Mouse (Mus musculus): ENCODE measurements around the gene Galnt2. TPM values are rescaled to one million over a fixed set of nuclear protein-coding genes. Genes with fewer than 3 reads are reported as not detected.

The Galnt2 gene
- 54.2 and 56.3 TPM in 2 replicates for polyA plus RNA-seq (2015; fragmentation: Nextera tagmentation; extraction: Ambion mirVana)

DNA sequence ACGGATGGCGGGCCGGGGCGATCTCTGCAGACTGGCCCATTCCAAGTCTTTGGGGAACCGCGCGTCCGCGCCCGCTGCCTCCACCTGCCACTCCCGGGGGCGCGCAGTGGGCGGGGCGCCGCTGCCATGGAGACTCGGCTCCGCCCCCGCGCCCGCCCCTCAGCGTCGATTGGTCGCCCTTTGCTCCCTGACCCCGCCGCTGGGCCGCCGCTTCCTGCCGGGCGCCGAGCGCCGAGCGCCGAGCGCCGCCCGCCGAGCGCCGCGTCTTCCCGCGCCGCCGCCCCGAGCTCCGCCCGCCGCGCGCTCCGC is at the start of gene Galnt2:
Gene Galnt2 (plus strand): TSS at position 216 of the 309 bp plus-strand sequence.
- H3K9ac ChIP-seq (replicated peaks): peak within 1 kb of the TSS; percentile 91
- no peaks in the 10 kb centered on the region for H3K36me3 ChIP-seq
- peak within 1 kb of the TSS; percentile 97 for H3K4me3 ChIP-seq
- peaks cover 39% of the 10 kb centered on the region for H3K4me1 ChIP-seq
- WGBS: under 1% methylated on average over 26 of the region's 53 CpGs
- H3K4me2 ChIP-seq (replicated peaks): peak within 1 kb of the TSS; percentile 97
- ATAC-seq (replicated peaks): peak; percentile 86
- no peaks in the 10 kb centered on the region for H3K27me3 ChIP-seq
- H3K27ac ChIP-seq (replicated peaks): peak within 1 kb of the TSS; percentile 80
- no peaks in the 10 kb centered on the region for H3K9me3 ChIP-seq

DNA sequence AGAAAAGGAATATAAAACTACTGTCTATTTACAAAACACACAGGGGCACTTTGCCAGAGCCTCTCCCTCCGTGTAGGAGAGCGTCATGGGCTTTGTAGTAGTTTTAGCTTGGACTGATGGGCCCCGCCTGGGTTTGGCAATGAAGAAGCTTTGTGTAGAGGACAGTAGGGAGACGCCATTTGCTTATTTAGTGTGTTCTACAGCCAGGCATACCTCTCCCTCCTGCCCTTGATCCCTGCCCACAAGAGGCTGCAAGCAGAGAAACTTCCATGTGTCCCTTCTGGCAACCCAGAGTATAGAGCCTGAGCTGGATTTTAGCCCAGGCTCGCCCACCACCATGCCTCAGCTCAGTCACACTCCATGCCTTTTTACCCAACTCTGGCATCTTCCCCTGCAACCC is 49.4 kb upstream of the Galnt2 start:
- H3K9ac ChIP-seq (replicated peaks): no peak overlapping the region
- no peak overlapping the region for H3K4me3 ChIP-seq
- no peak for ATAC-seq (replicated peaks)
- H3K27ac ChIP-seq (replicated peaks): no peak overlapping the region
- no peaks in the 10 kb centered on the region for H3K36me3 ChIP-seq
- peaks cover 23% of the 10 kb centered on the region for H3K4me1 ChIP-seq
- H3K9me3 ChIP-seq: no peaks in the 10 kb centered on the region
- WGBS: 66% methylated on average over 5 of the region's 5 CpGs
- no peaks in the 10 kb centered on the region for H3K27me3 ChIP-seq
- H3K4me2 ChIP-seq (replicated peaks): no peak overlapping the region

DNA sequence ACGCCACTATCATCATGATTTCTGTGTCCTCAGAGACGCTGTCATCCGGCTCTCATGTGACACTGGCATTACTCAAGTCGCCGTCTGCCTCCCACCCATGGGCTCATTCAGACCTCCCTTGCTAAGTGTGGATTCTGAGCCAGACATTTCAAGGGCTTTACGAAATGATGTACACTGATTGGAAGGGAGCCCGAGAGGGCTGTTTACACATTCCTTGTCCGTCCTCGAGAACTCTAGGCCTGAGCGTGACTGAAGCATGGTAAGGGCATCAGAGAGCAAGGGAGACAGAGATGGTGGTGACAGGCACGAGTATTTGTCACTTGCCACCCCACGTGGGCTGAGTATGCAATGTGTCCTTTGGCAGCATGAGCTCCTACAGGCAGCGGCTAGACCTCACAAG is 49.0 kb upstream of the Galnt2 start:
- Histone ChIP-seq H3K4me3 (no peak overlapping the region), H3K4me2 (replicated peaks) (no peak overlapping the region), H3K9ac (replicated peaks) (no peak overlapping the region), H3K4me1 (peaks cover 22% of the 10 kb centered on the region), H3K27me3 (no peaks in the 10 kb centered on the region), H3K36me3 (no peaks in the 10 kb centered on the region), H3K27ac (replicated peaks) (no peak overlapping the region), H3K9me3 (no peaks in the 10 kb centered on the region)
- WGBS: 61% methylated on average over 13 of the region's 13 CpGs
- no peak for ATAC-seq (replicated peaks)

DNA sequence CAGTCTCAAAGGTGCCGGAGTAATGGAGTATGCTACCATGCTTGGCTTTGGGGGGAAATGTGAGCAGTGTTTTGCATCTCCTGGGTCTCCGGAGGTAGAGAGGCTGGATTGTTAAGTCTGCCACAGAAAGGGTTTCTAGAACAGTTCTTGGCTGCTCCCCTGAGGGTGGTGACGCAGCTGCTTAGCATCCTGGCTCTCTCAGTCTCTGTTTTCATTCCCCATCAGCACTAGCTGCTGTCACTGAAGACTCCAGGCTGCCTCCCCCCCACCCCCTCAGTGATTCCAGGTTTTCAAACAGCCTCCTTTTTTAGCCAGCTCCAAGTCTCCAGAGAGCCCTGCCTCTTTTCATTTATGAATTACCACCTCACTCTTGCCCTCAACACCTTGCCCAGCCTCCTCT is 47.1 kb upstream of the Galnt2 start:
- Histone ChIP-seq H3K27me3 (no peaks in the 10 kb centered on the region), H3K36me3 (no peaks in the 10 kb centered on the region), H3K9me3 (no peaks in the 10 kb centered on the region), H3K27ac (replicated peaks) (peak overlapping the region; percentile 69), H3K4me3 (no peak overlapping the region), H3K9ac (replicated peaks) (no peak overlapping the region), H3K4me2 (replicated peaks) (no peak overlapping the region), H3K4me1 (peaks cover 22% of the 10 kb centered on the region)
- 66% methylated on average over 3 of the region's 3 CpGs for WGBS
- ATAC-seq (replicated peaks): peak; percentile 71; the same call in 1 of the 2 replicates

DNA sequence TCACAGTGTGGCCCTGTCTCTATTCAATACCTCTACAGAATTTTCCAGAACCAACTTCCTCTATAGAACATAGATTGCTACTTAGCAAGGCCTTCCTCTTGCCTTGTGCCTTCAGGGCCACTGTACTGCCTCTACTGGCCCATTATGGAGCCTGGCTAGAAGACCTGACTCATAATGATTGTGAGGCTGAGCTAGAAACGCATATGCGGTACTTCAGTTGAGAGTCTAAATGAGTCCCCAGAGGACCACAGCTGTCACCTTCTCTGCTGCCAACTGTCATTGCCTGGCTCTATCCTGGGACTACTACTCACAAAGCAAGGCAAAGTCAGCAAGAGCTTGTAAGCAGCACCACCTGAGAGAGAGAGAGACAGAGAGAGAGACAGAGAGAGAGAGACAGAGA is 46.7 kb upstream of the Galnt2 start:
- H3K27me3 ChIP-seq: no peaks in the 10 kb centered on the region
- no peak overlapping the region for H3K4me2 ChIP-seq (replicated peaks)
- H3K27ac ChIP-seq (replicated peaks): peak overlapping the region; percentile 69
- 37% methylated on average over 2 of the region's 2 CpGs for WGBS
- peak; percentile 51; the same call in 1 of the 2 replicates for ATAC-seq (replicated peaks)
- H3K36me3 ChIP-seq: no peaks in the 10 kb centered on the region
- H3K4me1 ChIP-seq: peaks cover 22% of the 10 kb centered on the region
- no peak overlapping the region for H3K9ac ChIP-seq (replicated peaks)
- no peaks in the 10 kb centered on the region for H3K9me3 ChIP-seq
- H3K4me3 ChIP-seq: no peak overlapping the region

DNA sequence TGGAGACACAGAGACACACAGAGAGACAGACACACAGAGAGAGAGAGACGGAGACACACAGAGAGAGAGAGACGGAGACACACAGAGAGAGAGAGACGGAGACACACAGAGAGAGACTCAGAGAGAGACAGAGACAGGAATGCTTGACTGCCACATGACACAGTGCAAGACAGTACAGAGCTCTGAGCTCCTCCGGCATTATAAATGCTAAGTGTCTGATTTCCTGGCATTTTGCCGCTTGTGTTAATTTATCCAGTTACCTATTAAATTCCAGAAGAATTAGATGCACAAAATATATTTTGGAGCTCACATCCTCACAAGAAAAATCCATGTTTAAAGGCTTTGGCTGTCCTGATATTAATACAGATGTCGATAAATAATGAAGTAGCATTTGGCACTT is 46.1 kb upstream of the Galnt2 start:
- Histone ChIP-seq H3K4me3 (no peak overlapping the region), H3K9me3 (no peaks in the 10 kb centered on the region), H3K4me1 (peaks cover 22% of the 10 kb centered on the region), H3K27ac (replicated peaks) (peak overlapping the region; percentile 31; the same call in 1 of the 2 replicates), H3K27me3 (no peaks in the 10 kb centered on the region), H3K36me3 (no peaks in the 10 kb centered on the region), H3K9ac (replicated peaks) (no peak overlapping the region), H3K4me2 (replicated peaks) (no peak overlapping the region)
- ATAC-seq (replicated peaks): no peak
- WGBS: 61% methylated on average over 6 of the region's 6 CpGs

DNA sequence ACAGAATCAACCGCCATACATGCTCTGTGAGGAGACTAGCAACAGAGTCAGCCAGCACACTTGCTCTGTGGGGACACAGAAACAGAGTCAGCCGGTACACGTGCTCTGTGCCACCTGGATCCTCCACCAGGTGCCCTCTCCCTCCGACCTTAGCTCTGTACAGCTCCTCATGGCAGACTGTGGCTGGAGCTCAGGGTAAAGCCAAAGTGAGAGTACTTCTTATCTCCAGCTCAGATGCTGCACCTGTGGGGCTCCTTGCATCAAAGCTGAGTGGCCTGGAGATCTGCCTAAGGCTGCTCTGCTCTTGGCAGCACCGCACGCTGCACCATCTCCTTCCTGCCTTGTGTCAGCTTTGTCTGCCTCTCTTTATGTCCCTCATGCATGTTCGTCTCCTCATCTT is 40.8 kb upstream of the Galnt2 start:
- Histone ChIP-seq H3K27ac (replicated peaks) (no peak overlapping the region), H3K4me2 (replicated peaks) (no peak overlapping the region), H3K27me3 (no peaks in the 10 kb centered on the region), H3K4me1 (peaks cover 13% of the 10 kb centered on the region), H3K36me3 (no peaks in the 10 kb centered on the region), H3K4me3 (no peak overlapping the region), H3K9ac (replicated peaks) (no peak overlapping the region), H3K9me3 (no peaks in the 10 kb centered on the region)
- WGBS: 73% methylated on average over 7 of the region's 7 CpGs
- no peak for ATAC-seq (replicated peaks)

DNA sequence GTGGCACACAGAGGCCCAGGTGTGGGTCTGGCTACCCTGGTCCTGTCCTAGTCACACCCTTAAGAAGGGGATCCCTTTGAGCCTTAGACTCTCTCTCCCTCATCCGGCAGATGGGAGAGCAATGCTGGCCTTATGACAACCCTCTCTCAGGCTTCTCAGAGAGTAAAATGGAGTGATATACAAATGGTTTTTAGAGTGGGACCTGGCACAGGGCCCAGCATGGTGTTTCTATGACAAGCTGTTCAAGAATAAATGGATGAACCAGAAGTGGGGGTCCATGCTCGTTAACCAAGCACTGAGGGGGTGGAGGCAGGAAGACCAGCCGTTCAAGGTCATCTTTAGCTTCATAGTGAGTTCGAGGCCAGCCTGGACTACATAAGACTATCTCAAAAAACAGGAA is 38.9 kb upstream of the Galnt2 start:
- 55% methylated on average over 4 of the region's 4 CpGs for WGBS
- peak overlapping the region; percentile 56; the same call in 1 of the 2 replicates for H3K27ac ChIP-seq (replicated peaks)
- H3K9ac ChIP-seq (replicated peaks): no peak overlapping the region

DNA sequence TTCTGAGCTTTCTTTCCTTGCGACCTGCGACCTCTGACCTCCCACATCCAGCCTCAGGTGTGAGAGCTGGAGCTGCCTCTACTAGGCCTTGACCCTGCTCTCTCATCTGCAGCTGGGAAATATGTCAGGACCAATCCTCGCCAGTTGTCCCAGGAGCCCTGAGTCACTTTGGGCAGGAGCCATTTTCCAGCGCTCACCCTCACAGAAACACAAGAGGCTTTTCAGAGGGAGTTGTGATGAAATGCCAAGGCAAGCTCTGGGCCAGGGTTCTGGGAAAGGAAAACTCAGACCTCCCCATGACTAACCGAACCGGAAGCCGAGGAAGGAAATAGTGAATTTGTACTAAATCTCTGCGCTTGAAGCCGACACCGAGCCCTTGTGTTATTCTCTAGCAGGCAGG is 38.2 kb upstream of the Galnt2 start:
- 84% methylated on average over 10 of the region's 10 CpGs for WGBS
- Histone ChIP-seq H3K9me3 (no peaks in the 10 kb centered on the region), H3K27ac (replicated peaks) (no peak overlapping the region), H3K27me3 (no peaks in the 10 kb centered on the region), H3K4me3 (no peak overlapping the region), H3K36me3 (no peaks in the 10 kb centered on the region), H3K4me2 (replicated peaks) (no peak overlapping the region), H3K4me1 (peaks cover 12% of the 10 kb centered on the region), H3K9ac (replicated peaks) (no peak overlapping the region)
- no peak for ATAC-seq (replicated peaks)

More for the DNA sequence above, 38.9 kb upstream of the Galnt2 start:
- no peaks in the 10 kb centered on the region for H3K36me3 ChIP-seq
- no peaks in the 10 kb centered on the region for H3K9me3 ChIP-seq
- H3K27me3 ChIP-seq: no peaks in the 10 kb centered on the region
- H3K4me3 ChIP-seq: no peak overlapping the region
- H3K4me1 ChIP-seq: peaks cover 12% of the 10 kb centered on the region
- H3K4me2 ChIP-seq (replicated peaks): no peak overlapping the region
- ATAC-seq (replicated peaks): peak; percentile 45

DNA sequence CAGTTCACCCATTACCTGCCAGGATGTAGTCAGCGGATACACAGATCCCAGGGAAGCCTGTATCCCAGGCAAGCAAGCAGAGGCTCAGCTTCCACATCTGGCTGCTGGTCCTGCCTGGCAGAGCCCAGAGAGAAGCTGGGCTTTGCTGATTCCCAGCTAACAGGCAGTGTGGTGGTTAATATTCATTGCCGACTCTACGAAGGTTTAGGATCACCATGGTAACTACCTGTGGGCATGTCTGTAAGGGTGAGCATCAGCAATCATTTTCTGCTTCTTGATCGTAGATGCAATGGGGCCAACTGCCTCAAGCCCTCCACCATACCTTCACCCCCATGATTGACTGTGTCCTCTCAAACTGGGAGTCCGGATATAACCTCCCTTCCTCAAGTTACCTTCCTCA is 37.2 kb upstream of the Galnt2 start:
- ATAC-seq (replicated peaks): no peak
- Histone ChIP-seq H3K27me3 (no peaks in the 10 kb centered on the region), H3K27ac (replicated peaks) (no peak overlapping the region), H3K36me3 (no peaks in the 10 kb centered on the region), H3K9ac (replicated peaks) (no peak overlapping the region), H3K9me3 (no peaks in the 10 kb centered on the region), H3K4me1 (peaks cover 12% of the 10 kb centered on the region), H3K4me3 (no peak overlapping the region), H3K4me2 (replicated peaks) (no peak overlapping the region)
- WGBS: 72% methylated on average over 5 of the region's 5 CpGs

DNA sequence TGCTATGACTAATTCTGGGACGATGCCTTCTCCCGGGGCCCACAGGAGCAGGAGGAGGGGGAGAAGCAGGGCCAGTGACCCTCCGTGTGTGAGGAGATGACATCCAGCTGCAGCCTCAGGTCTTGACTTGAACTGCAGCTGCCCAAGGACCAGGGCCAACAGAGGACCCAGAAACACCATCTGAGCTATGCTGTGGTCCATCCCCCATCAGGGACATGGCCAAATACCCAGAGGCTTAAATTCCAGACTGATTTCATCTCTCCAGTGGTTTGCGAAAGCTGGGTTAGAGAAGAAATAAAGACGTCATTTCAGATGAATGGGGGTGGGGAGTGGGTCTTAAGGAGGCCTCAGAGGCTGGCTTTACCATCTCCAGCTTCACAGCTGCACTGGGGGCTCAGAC is 35.0 kb upstream of the Galnt2 start:
- Histone ChIP-seq H3K4me2 (replicated peaks) (no peak overlapping the region), H3K4me3 (no peak overlapping the region), H3K9me3 (no peaks in the 10 kb centered on the region), H3K36me3 (no peaks in the 10 kb centered on the region), H3K27ac (replicated peaks) (no peak overlapping the region), H3K4me1 (peaks cover 12% of the 10 kb centered on the region), H3K9ac (replicated peaks) (no peak overlapping the region), H3K27me3 (no peaks in the 10 kb centered on the region)
- ATAC-seq (replicated peaks): no peak
- 66% methylated on average over 5 of the region's 5 CpGs for WGBS

DNA sequence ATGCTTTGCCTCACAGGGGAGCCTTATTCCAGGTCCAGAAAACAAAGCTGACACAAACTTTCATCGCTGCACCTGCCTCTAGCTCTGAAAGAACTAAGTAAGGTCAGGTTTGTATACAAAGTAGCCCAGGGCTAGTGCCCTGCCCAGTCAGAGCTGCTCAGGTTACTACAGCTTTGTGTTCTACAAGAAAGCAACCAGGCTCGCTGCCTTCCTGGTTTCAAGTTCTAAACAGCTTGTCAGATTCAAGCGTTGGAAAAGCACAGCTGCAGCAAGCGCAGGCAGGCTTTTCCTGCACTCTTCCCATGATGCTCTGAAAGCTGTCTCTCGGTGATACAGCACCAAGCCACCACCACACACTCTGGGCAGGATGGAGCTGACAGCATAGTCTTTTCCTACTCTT is 34.4 kb upstream of the Galnt2 start:
- Histone ChIP-seq H3K27me3 (no peaks in the 10 kb centered on the region), H3K9me3 (no peaks in the 10 kb centered on the region), H3K27ac (replicated peaks) (no peak overlapping the region), H3K36me3 (no peaks in the 10 kb centered on the region), H3K4me1 (peaks cover 12% of the 10 kb centered on the region), H3K9ac (replicated peaks) (no peak overlapping the region), H3K4me2 (replicated peaks) (no peak overlapping the region), H3K4me3 (no peak overlapping the region)
- ATAC-seq (replicated peaks): no peak
- WGBS: 49% methylated on average over 5 of the region's 5 CpGs

DNA sequence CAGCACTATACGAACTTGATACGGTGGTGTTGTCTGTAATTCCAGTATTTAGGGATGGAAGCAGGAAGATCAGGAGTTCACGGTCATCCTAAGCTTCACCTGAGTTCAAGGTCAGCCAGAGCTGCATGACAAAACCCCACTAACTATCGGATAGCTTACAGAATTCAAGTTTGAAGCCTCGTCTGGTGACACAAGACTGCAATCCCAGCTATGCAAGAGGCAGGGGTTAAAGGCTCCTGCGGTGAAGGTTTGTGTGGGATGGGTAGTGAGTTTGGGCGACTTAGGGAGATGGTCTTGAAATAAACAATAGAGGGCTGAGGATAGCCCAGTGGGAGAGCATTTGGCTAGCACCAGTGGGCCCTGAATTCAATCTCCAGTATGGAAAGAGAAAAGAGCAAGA is 33.0 kb upstream of the Galnt2 start:
- H3K4me3 ChIP-seq: no peak overlapping the region
- H3K9me3 ChIP-seq: no peaks in the 10 kb centered on the region
- 78% methylated on average over 7 of the region's 7 CpGs for WGBS
- H3K27ac ChIP-seq (replicated peaks): no peak overlapping the region
- H3K27me3 ChIP-seq: no peaks in the 10 kb centered on the region
- no peak overlapping the region for H3K9ac ChIP-seq (replicated peaks)
- no peaks in the 10 kb centered on the region for H3K36me3 ChIP-seq
- no peak for ATAC-seq (replicated peaks)
- H3K4me2 ChIP-seq (replicated peaks): no peak overlapping the region
- no peaks in the 10 kb centered on the region for H3K4me1 ChIP-seq
